Mouse (Mus musculus) forebrain, postnatal 0 days (tissue): ENCODE data around the gene Tnp1. TPM values are rescaled to one million over a fixed set of nuclear protein-coding genes. Genes with fewer than 3 reads are reported as not detected.

Source experiments
- ATAC-seq: fragments of 200-750 bp; cut with Nextera tagmentation; 2 replicates; pipeline ENCODE4 v1.8.0; 2017; ENCODE audit warnings: mild to moderate bottlenecking, moderate library complexity
- DNase-seq: peaks from one replicate; pipeline ENCODE4 v3.0.0-alpha.2; 2015
- H3K27ac ChIP-seq: fragments of 300-500 bp; sonication (generic); 2 replicates; pipeline ENCODE4 v1.5.1; 2014; ENCODE audit warnings: low read depth, mild to moderate bottlenecking, antibody characterized with exemption, low read length, moderate library complexity, mixed read lengths
- H3K27me3 ChIP-seq: fragments of 300-500 bp; sonication (generic); 2 replicates; pipeline ENCODE4 v1.6.1; 2014; ENCODE audit warnings: mild to moderate bottlenecking, low read length, mixed read lengths; ENCODE audit not compliant: insufficient read depth
- H3K36me3 ChIP-seq: fragments of 300-500 bp; sonication (generic); 2 replicates; pipeline ENCODE4 v1.6.1; 2014; ENCODE audit warnings: mild to moderate bottlenecking, moderate library complexity; ENCODE audit not compliant: insufficient read depth
- H3K4me1 ChIP-seq: fragments of 300-500 bp; sonication (generic); 2 replicates; pipeline ENCODE4 v1.6.1; 2014; ENCODE audit warnings: antibody characterized with exemption; ENCODE audit not compliant: insufficient read depth
- H3K4me2 ChIP-seq: fragments of 300-500 bp; sonication (generic); 2 replicates; pipeline ENCODE4 v1.6.1; 2014; ENCODE audit warnings: low read depth, mild to moderate bottlenecking, moderate library complexity
- H3K4me3 ChIP-seq: fragments of 300-500 bp; sonication (generic); 2 replicates; pipeline ENCODE4 v1.5.1; 2014; ENCODE audit warnings: low read depth, low read length, mixed read lengths
- H3K9ac ChIP-seq: fragments of 300-500 bp; sonication (generic); 2 replicates; pipeline ENCODE4 v1.6.1; 2014; ENCODE audit warnings: mild to moderate bottlenecking
- H3K9me3 ChIP-seq: fragments of 300-500 bp; sonication (generic); 2 replicates; pipeline ENCODE4 v1.6.1; 2016; ENCODE audit warnings: low read length
- CTCF ChIP-seq: sonication (generic); IDR thresholded peaks from 2 replicates; pipeline ENCODE4 v1.5.1; 2016; ENCODE audit warnings: antibody characterized with exemption, control low read depth, low read depth
- WGBS: fragments of 180-500 bp; shearing (Covaris S2); extraction: QIAGEN DNeasy Blood & Tissue Kit; methylation state at CpG from one replicate; pipeline ENCODE4 v1.1.7; 2014; 5-methylcytosine and 5-hydroxymethylcytosine counted together
- polyA plus RNA-seq: library from polyadenylated mRNA; unstranded; fragments of >200 nt; fragmentation: Nextera tagmentation; extraction: Ambion mirVana; gene quantifications from 2 replicates; pipeline ENCODE4 v1.2.1, GENCODE M21; 2015
- total RNA-seq: library from RNA; depleted of rRNA; stranded (reverse); fragments of >200 nt; gene quantifications from 2 replicates; pipeline ENCODE4 v1.2.3, GENCODE M21; 2014; rRNA removed

Tnp1 gene
- total RNA-seq, result not detected in 2 replicates
- not detected in 2 replicates for polyA plus RNA-seq

- ATAC-seq, result no peak
- no peaks in the 10 kb centered on the region for H3K4me1 ChIP-seq
- no peak for TF ChIP-seq CTCF
These were observed at the start of gene Tnp1 for GRCm38 (mm10) chr1:73015731-73016130. Tnp1 (minus strand) TSS chr1:73015909.

GRCm38 (mm10) chr1:73064336-73064735, 48.6 kb upstream of the Tnp1 start:
- ATAC-seq (no peak), DNase-seq (no peak)
- 64% methylated on average over 3 of the region's 3 CpGs for WGBS

More at GRCm38 (mm10) chr1:73015731-73016130, at the start of gene Tnp1:
- no peak for DNase-seq
- no peak within 1 kb of the TSS for H3K4me3 ChIP-seq
- H3K9ac ChIP-seq, result no peak within 1 kb of the TSS
- H3K9me3 ChIP-seq, result no peaks in the 10 kb centered on the region
- H3K27ac ChIP-seq, result no peak within 1 kb of the TSS
- no peaks in the 10 kb centered on the region for H3K36me3 ChIP-seq
- no peak within 1 kb of the TSS for H3K4me2 ChIP-seq
- no peaks in the 10 kb centered on the region for H3K27me3 ChIP-seq
- WGBS, result 93% methylated on average over 12 of the region's 12 CpGs

GRCm38 (mm10) chr1:73061491-73062233, 46.0 kb upstream of the Tnp1 start:
- H3K4me3 ChIP-seq, result no peak overlapping the region
- WGBS, result 72% methylated on average over 7 of the region's 7 CpGs

More at GRCm38 (mm10) chr1:73064336-73064735, 48.6 kb upstream of the Tnp1 start:
- Histone ChIP-seq H3K4me1 (no peaks in the 10 kb centered on the region), H3K9ac (no peak overlapping the region), H3K4me3 (no peak overlapping the region), H3K9me3 (no peaks in the 10 kb centered on the region), H3K27ac (no peak overlapping the region), H3K27me3 (no peaks in the 10 kb centered on the region), H3K36me3 (no peaks in the 10 kb centered on the region), H3K4me2 (no peak overlapping the region)
- no peak for TF ChIP-seq CTCF

GRCm38 (mm10) chr1:73060271-73060670, 44.6 kb upstream of the Tnp1 start:
- no peak overlapping the region for H3K4me3 ChIP-seq
- H3K4me2 ChIP-seq, result no peak overlapping the region
- no peak overlapping the region for H3K9ac ChIP-seq
- no peaks in the 10 kb centered on the region for H3K4me1 ChIP-seq
- WGBS, result 10% methylated on average over 3 of the region's 3 CpGs
- DNase-seq (no peak), ATAC-seq (no peak)
- H3K9me3 ChIP-seq, result no peaks in the 10 kb centered on the region
- no peak overlapping the region for H3K27ac ChIP-seq
- no peaks in the 10 kb centered on the region for H3K27me3 ChIP-seq
- no peak for TF ChIP-seq CTCF
- H3K36me3 ChIP-seq, result no peaks in the 10 kb centered on the region

More at GRCm38 (mm10) chr1:73061491-73062233, 46.0 kb upstream of the Tnp1 start:
- Histone ChIP-seq H3K27ac (no peak overlapping the region), H3K9ac (no peak overlapping the region), H3K4me1 (no peaks in the 10 kb centered on the region), H3K4me2 (no peak overlapping the region), H3K27me3 (no peaks in the 10 kb centered on the region), H3K36me3 (no peaks in the 10 kb centered on the region), H3K9me3 (no peaks in the 10 kb centered on the region)
- ATAC-seq (no peak), DNase-seq (no peak)
- TF ChIP-seq CTCF, result no peak

- Histone ChIP-seq H3K9me3 (no peaks in the 10 kb centered on the region), H3K4me3 (no peak overlapping the region), H3K36me3 (no peaks in the 10 kb centered on the region), H3K9ac (no peak overlapping the region), H3K4me1 (no peaks in the 10 kb centered on the region), H3K27ac (no peak overlapping the region), H3K27me3 (no peaks in the 10 kb centered on the region), H3K4me2 (no peak overlapping the region)
- 93% methylated on average over 3 of the region's 3 CpGs for WGBS
- DNase-seq, result no peak
- no peak for ATAC-seq
- no peak for TF ChIP-seq CTCF
These were observed 40.7 kb upstream of the Tnp1 start for GRCm38 (mm10) chr1:73056266-73057001.

GRCm38 (mm10) chr1:73055820-73056219, 40.1 kb upstream of the Tnp1 start:
- Histone ChIP-seq H3K9me3 (no peaks in the 10 kb centered on the region), H3K27ac (no peak overlapping the region), H3K4me1 (no peaks in the 10 kb centered on the region), H3K9ac (no peak overlapping the region), H3K36me3 (no peaks in the 10 kb centered on the region), H3K27me3 (no peaks in the 10 kb centered on the region), H3K4me3 (no peak overlapping the region), H3K4me2 (no peak overlapping the region)
- ATAC-seq, result no peak
- no peak for DNase-seq
- WGBS, result 58% methylated on average over 3 of the region's 3 CpGs
- TF ChIP-seq CTCF, result no peak

- no peak for TF ChIP-seq CTCF
- Histone ChIP-seq H3K27me3 (no peaks in the 10 kb centered on the region), H3K36me3 (no peaks in the 10 kb centered on the region), H3K9me3 (no peaks in the 10 kb centered on the region), H3K4me3 (no peak overlapping the region), H3K4me1 (no peaks in the 10 kb centered on the region), H3K4me2 (no peak overlapping the region), H3K9ac (no peak overlapping the region), H3K27ac (no peak overlapping the region)
- no peak for DNase-seq
- no peak for ATAC-seq
- WGBS, result 57% methylated on average over 6 of the region's 6 CpGs
These were observed 39.5 kb upstream of the Tnp1 start for GRCm38 (mm10) chr1:73055206-73055605.
